Mouse (Mus musculus) heart, adult 8-10 months (tissue): ENCODE results near the gene Dlg2. TPM values are rescaled to one million over a fixed set of nuclear protein-coding genes. Genes with fewer than 3 reads are reported as not detected.

Source experiments
- DNase-seq: peaks from one replicate; pipeline ENCODE4 v3.0.0; 2022; ENCODE audit warnings: low spot score
- total RNA-seq, 4 experiments: library from RNA; stranded (reverse); gene quantifications; 2 replicates each; pipeline ENCODE4 v1.2.4; 2022

Dlg2 gene
- total RNA-seq, 4 experiments from 2014 or later: 2.0 to 2.8 (median 2.3) TPM

DNA sequence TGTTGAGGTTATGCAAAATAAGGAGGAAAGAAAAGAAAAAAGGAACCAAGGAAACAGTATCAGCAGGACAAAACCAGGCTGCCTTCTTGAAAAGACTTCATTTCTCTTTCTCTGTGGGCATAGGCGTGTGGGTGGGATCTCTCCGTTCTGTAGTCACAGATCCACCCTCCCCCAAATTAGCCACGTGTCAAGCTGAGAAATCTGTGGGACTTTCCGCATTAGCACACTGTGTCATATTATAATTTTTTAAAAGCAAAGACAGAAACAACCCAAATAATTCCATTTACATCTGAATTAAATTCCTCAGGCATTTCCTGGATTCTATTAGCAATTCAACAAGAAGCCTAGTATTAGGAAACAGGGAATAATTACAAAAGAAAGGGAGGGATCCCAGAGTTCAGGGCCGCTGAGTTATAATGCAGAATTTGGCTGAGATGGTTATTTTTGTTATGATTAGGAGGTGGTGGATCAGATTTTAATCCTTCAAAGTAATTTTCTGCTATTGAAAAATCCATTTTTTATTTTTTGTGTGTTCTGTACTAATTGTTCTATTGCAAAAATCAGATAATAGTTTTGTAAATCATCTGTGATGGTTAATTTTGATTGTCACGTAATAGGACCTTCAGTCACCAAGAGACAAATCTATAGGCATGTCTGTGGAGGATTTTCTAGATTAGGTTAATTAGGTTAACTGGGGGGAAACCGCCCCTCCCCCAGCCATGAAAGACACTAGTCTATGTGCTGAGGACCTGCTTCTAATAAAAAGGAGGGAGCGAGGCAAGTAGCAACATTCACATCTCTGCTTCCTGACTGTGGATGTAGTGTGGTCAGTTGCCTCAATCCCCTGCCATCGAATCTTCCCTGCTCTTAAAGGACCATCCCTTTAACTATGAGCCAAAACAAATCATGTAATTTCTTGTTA, 63.3 kb downstream of the Dlg2 start:
- no peak for DNase-seq

DNA sequence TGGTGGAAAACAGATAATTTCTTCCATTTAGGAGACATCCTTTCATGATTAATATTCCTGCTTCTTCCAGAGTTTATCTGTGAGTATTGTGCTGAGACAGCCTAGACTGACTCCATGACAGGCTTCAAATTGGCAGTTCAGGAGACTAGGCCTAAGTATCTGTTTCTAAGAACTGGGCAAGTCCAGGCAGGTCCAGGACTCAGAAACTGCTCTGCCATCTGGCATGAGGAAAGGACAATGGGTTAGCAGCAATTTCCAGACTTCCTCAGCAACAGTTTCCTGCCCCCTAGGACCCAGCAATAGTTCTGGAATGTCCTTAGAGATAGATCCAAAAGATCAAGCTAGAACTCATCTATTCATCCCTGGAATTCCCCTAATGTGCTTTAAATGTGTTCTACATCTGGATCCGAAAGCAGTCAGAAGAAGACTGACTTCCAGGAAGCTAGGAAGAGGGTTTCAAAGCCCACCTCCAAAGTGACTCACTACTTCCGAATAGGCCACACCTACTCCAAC, 64.4 kb downstream of the Dlg2 start:
- DNase-seq: peak; percentile 13

DNA sequence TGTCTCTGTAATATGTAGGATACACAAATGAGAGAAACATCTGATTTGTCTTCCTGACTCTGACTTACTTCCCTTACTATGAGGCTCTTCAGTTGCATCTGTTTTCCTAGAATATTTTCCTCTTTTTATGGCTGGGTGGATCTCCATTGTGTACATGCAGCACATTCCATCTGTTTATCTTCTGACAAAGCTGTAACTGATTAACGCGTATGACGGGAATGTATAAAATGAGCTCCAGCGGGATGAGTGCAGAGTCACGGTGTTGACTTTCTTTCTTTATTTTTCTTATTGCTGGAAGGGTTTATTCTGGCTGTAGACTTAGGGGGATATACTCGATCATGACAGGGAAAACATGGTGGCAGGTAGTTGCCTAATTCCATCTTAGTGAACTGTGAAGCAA, 76.9 kb downstream of the Dlg2 start:
- DNase-seq: no peak

DNA sequence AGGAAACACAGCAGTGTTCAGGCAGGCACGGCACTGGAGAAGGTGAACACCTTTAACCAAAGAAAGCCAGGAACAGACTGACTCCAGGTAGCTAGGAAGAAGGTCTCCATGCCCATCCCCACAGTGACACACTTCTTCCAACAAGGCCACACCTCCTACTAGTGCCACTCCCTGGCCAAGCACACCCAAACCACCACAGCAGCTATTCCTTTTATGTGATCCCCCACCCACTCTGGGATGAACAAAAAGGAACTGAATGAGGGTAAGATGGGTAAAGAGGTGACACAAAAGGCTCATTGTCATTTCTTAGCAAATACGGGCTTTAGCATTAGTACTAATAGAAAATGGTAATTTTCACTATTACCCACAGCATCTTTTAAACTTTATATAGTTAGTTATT, 77.9 kb downstream of the Dlg2 start:
- DNase-seq: no peak

DNA sequence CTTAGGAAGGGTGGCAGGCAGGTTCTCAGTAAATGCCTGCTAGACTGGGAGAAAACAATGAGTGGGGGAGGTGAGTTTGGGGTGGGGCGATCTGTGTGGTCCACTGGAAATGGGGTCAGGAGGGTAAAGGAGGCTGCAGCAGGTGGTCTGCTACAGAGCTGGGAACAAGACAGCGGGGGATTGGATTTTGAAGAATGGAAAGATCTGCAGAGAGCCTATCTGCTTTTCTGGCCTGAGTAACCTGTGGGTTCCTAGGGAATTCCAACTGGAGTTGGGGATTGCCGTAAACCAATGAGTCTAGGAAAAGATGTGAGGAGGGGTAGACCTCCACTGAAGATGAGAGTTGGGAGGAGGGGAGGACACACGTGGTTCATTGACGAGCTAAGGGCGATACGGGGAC, 92.7 kb downstream of the Dlg2 start:
- no peak for DNase-seq

DNA sequence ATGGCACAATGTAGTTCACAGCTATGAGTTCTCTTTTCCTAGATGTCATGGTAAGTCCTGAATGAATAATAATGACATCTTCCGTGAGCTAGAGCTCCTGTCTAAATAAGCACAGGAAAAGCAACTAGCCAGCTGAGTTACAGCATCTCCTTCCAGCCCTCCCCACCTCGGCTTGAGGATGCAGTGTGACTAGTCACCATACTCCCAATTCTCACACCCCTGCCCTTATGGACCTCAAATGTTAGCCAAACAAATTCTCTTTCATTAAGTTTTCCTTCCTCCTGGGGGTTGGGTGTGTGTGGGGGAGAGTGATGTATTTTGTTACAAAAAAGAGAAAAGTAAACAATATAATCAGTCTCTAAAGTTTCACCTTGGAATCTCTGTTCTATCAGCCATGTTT, 111.3 kb downstream of the Dlg2 start:
- DNase-seq: no peak

DNA sequence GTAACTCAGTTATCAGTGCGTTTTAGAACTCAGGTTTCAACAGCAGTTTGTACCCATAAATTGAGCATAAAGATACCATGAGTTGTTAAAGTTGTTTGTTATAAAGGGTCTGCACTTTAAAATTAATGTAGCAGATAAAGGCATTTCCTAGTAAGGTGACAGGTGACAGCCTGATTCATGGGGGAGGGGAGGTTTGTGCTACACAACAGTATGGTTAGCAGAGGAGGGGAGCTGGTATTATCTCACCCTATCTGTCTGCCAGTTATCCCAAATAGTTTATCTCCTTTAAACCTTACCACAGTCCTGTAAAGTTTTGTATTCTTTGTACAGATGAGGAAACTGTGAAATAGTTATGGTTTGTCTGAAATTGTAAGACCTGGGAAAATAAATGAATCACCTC, 111.8 kb downstream of the Dlg2 start:
- DNase-seq: no peak

DNA sequence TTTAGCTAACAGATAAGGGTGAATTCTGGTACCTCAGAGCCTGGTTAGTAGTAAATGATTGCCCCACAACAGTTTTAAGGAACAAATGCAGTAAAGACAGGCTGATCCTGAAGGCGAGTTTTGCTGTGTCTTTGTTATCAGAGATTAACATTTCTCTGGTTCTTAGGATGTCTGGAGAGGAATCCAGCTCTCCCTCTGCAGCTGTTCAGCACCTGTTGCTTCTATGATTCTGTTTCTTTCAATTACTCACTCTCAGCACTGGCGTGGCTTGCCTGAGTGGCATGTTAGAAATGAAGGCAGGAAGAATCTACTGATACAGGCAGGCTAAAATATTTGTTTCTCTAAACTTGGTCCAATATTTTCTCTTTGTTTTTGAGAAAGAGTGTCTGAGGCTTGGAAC, 133.3 kb downstream of the Dlg2 start:
- DNase-seq: no peak

DNA sequence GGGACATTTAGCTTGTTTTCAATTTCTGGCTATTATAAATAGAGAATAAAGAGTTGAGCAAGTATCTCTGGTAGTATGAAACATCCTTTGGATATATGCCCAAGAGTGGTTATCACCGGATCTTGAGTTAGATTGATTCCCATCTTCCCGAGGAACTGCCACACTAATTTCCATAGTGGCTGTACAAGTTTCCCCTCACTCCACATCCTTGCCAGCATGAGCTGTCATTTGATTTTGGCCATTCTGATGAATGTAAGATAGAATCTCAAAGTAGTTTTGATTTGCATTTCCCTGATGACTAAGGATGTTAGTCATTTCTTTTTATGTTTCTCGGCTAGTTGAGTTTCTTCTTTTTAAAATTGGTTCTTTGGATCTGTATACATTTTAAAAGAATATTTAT, 154.1 kb downstream of the Dlg2 start:
- DNase-seq: no peak

DNA sequence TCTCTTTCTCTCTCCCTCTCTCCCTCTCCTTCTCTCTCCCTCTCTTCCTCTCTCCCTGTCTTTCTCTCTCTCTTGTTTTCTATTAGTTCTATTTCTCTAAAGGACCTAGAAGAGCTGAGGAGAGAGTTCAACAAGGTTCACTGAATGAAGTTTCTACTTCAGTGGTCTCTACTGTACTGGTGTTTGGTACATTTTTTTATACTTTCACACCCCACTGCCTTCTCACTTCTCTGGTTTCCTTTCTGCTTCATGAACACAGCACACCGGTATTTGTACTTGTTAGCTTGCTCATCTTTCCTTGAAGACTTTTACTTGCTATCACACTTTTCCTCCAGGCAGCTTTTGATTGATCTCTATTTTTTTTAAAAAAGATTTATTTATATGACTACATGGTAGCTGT, 173.0 kb downstream of the Dlg2 start:
- DNase-seq: no peak

DNA sequence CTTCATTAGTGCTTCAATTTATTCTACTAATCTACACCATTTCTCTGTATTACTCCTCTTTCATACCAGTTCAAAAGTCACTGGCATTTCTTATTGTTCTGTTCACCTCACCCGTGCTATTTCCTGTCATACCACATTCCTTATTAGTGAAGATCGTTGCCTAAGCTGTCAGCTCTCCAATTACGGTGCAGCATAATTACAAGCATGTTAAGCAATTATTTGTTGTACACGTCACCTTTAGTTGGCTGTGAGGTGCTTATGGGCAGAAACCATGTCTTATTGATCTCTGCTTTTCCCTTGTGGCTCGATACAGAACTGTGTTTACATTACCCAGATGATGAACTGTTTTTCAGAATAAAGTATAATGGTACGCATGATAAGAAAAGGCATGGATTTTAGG, 174.7 kb downstream of the Dlg2 start:
- DNase-seq: no peak

DNA sequence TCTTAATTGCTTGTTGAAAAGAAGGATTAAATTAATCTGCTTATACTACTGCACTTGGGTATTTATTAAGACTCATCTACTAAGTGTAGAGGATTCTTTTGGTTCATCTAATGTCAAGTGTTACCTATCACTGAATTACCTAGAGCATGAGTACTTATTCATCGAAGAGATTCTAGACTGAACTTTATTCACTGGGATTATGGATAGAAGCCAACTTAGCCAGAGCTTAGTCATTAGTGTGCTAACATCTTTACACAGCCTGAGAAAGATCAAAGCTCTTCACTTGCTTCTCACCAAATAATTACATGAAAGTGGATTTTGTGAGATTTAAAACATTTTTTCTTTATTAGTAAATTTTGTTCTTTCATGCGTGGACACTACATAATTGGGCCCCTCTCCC, 175.1 kb downstream of the Dlg2 start:
- DNase-seq: no peak

DNA sequence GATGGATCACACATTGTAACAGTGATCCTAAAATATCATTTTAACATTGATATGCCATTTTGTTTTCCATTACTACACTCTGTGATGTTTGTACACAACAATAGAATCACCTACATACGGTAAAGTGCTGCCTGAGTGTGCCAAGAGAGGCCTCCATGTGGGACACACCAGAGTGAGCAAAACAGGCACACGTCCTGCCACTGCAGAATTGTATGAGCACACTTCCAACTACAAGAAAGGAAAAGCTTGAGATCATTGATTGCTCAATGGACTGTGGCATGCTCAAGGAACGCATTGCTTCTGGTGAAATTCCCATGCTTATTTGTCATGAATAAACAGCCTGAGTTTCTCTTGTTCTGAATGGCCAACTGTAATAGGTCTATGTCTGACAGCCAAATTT, 182.1 kb downstream of the Dlg2 start:
- no peak for DNase-seq

DNA sequence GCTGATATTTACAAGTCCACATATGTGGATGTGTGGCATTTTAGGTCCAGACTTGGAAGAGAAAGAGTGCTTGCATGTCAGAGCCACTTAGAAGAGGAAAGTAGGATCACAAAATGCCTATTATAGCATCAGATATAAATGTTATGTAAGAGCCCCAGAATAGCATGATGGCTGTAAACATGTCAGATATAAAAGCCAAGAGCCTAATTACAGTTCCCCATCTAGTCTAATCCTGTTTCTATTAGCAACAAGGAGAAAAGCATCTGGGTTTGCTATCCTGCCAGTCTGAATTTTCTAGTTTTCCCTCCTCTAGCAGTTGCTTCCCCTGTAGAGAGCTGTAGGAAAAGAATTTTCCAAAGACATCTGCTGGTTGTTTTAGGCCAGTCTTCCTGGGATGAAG, 217.6 kb downstream of the Dlg2 start:
- no peak for DNase-seq

DNA sequence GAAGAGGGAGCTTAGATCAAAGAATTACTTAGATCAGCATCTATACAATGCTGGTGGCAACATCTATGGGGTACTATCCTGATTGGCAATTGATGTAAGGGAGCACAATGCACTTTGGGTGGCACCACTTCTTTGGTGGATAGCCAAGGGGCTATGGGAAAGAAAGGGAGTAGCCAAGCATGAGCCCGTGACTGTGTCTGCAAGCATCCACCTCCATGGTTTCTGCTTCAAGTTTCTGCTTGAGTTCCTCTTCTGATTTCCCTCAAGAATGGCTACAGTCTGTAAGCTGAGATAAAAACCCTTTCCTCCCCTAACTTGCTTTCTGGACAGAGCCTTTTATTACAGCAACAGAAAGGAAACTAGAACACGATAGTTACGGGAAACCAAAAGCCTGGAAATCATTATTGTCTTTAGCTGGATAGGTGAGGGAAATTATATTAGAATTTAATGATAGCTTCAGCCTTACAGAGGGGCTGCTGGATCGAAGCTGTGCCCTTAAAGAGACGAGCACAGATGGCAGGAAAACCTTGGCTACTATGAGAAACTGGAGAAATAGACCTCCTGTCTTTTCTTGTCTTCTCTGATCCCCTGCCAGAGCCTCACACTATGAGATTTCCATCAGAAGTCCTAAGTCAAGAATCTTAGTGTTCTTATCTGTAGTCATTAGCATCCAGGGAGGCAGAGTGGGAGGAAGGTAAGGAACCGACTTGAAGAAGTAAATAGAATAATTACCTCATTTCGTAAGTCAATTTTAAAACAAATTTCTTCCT, 219.9 kb downstream of the Dlg2 start:
- DNase-seq: no peak

DNA sequence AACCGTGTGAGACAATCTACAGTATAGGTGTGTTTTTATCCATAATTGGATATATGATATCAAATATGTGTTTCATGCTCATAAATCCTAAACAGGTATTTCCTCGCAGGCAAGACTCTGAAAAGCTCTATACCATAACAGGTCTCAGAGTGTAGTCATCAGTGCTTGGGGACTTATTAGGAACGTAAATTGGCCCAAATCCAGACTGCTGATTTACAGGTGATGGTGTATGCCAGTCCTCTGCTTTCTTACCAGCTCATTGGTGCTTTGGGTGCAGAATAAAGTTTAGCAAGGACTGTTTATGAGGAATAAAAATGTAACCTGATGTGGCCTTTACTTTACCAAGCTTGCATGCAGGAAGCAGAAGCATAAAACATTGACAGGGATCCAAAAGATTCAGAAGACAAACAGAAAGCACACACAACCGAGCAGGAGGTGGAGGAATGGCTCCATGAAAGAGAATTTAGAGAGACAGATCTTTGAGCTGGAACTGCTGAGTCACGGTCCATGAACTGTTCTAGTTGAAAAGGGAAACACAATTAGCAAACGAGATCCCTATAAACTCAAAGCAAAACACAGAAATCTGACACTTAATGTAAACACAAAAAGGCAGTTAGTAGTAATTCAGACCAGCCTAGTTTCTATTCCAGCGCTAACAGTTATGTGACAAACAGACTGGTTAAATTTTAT, 226.8 kb downstream of the Dlg2 start:
- DNase-seq: no peak

DNA sequence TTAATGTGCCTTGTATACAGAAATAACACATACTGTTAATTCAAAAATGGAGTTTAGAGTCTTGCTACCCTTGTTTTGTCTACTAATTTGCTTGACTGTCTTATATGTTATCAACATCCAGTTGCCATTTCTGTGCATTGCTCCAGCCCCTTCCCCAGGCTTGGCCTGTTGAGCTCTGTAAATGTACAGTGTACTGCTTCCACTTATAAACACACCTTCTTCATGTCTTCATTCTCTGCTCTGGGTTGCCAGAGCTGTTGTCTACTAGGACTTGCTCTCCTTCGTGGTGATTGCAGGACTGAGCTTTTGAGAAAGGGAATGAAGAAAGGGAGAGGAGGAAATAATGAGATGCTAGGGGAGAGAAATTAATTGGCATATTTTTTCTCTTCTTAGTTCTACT, 227.5 kb downstream of the Dlg2 start:
- DNase-seq: no peak

DNA sequence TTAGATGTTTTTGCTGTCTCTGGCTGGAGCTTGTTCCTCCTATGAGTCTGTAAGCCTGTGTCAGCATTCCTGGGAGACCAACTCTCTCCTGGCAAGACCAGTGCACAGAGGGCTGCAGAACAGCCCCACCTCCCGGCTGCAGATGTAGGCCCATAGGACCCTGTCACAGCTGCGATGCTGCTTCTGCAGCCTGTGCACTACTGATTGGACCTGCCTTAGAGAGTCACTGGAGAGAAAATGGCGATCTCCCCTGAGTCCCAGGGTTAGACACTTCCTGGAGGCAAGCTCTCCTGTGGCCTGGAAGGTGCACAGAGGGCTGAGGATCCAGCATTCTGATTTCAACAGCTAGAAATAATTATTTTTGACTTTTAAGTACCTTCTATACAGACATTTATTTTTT, 257.6 kb downstream of the Dlg2 start:
- no peak for DNase-seq

DNA sequence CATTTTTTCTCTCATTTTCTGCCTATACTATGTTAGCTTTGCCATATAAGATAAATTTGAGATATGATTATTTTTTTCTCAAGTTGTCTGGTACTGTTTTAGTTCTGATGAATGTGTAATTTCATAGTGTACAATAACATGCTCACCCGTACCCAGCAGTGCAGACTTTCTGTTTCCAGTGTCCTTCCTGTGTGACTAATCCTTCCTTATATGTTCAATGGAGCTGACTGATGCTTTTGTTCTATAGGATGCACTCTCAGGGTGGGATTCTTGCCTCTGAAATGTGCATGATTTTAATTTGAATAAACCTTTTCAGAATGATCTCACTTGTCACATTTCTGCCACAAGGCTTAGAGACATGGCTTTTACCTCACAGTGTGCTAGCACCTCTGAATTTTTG, 259.9 kb downstream of the Dlg2 start:
- no peak for DNase-seq

DNA sequence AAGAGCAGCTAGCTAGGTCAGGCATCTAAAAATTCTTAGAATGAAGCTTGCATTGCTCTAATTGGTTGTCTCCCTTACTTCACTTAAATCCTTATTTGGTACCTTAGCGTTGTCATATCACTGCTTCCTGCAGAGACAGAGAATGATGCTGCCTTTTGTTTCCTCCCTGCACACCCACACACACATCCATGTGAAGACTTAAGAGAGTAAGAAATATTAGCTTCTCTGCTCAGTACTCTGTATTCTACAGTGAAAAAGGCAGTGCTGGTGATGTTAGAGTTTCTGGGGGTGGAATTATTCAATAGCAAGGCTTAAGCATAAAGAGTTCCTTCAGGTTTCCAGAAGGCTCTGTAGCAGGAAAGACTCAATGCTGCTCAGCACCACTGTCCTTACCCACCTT, 272.2 kb downstream of the Dlg2 start:
- no peak for DNase-seq

DNA sequence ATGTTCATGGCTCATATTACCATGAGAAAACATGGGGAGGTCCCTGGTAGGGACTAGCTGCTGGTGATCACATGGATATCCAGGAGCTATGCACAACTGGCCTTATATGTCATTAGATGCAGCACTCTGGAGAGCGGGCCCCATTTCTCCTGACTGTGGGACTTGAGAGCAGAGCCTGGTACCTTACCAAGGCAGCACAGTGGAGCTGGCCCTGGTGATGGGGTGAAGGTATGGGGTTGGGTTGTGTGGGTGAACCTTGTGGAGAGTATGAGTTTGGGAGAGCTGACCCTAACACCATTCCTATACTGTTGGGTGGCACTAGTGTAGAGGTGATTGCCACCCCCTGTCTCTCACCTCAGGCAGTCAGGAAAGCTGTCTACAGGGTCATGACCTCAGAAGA, 311.5 kb downstream of the Dlg2 start:
- DNase-seq: no peak

DNA sequence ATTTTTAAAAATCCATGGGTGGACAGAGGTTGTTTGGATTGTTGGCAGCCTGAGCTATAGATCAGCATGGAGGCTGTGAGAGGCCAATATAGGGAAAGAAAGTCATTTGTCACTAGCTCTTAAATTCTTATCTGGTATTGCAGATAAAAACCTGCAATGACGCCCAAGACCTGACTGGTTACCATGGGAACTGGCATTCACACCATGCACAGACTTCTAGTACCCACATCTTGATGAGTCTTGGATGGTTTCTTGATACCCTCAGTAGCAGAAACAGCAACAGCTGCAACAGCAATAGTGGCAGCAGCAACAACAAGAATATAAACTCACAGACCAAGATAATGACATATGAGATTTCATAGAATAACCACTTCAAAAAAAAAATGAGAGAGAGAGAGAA, 315.1 kb downstream of the Dlg2 start:
- DNase-seq: no peak
